Mouse (Mus musculus) liver, postnatal 0 days (tissue): Measurements from ENCODE around the gene Dnmt3c.

ENCODE experiments used
- CTCF ChIP-seq: sonication (generic); IDR thresholded peaks from 2 replicates; pipeline ENCODE4 v1.5.1; 2016; ENCODE audit warnings: antibody characterized with exemption, low read depth
- EP300 ChIP-seq: IDR thresholded peaks from 2 replicates; pipeline ENCODE4 v1.6.1; 2016; ENCODE audit warnings: antibody characterized with exemption, low read depth, mild to moderate bottlenecking

GRCm38 (mm10) chr2:153775472-153775871, 79.0 kb downstream of the Dnmt3c start:
- no peak for TF ChIP-seq CTCF
- TF ChIP-seq EP300: no peak
